Mouse (Mus musculus) ES-E14 (cell line): ENCODE measurements around the gene Dcaf5.

ENCODE experiments used
- CHD2 ChIP-seq: IDR thresholded peaks from 2 replicates; pipeline ENCODE4 v1.6.1; 2014; ENCODE audit warnings: mild to moderate bottlenecking, low read depth, low read length, inconsistent platforms
- HCFC1 ChIP-seq: IDR thresholded peaks from 2 replicates; pipeline ENCODE4 v1.6.1; 2012; ENCODE audit warnings: low read length, inconsistent platforms, borderline replicate concordance; ENCODE audit not compliant: insufficient read depth
- ZC3H11A ChIP-seq: IDR thresholded peaks from 2 replicates; pipeline ENCODE4 v1.6.1; 2012; ENCODE audit warnings: low read depth, mild to moderate bottlenecking, inconsistent platforms, low read length, borderline replicate concordance

DNA sequence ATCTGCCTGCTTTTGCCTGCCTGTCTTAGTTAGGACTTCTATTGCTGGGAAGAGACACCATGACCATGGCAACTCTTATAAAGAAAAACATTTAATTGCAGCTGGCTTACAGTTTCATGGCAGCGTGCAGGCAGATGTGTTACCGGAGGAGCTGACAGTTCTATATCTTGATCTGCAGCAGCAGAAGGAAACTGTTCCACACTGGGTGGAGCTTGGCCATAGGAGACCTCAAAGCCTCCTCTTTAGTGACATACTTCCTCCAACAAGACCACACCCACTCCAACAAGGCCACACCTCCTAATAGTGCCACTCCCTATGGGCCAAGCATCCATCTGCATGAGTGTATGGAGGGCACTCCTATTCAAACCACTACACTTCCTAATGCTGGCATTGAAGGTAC, 121.1 kb downstream of the Dcaf5 start:
- no peak for TF ChIP-seq CHD2
- no peak for TF ChIP-seq ZC3H11A
- no peak for TF ChIP-seq HCFC1
